Mouse (Mus musculus): ENCODE results near the gene Krt77.

Krt77 gene

DNA sequence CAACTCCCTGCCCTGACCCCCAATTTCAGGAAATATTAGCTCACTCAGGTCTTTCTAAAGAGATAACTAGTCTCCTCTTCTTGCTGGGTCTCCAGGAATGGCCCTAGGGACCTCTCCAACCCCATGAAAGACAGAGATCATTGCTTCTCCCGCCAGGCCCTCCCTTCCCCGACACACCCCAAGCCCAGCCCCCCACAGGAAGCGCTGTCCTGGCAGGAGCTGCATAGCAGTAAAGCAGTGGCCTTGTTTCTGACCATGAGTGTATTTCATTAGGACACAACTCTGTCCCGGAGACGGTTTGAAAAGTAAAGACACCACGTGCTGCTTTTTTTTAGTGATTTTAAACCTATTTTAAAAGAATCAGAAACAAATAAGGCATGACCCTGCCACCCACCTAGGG is 36.4 kb downstream of the Krt77 start:
- DNase-seq (ENCODE audit: low read depth, low spot score): no peak

GRCm38 (mm10) chr15:101829441-101829840 is 40.1 kb downstream of the Krt77 start:
- DNase-seq (ENCODE audit: low read depth, low spot score): no peak

GRCm38 (mm10) chr15:101821786-101822185 is 47.7 kb downstream of the Krt77 start:
- no peak for DNase-seq (ENCODE audit: low read depth, low spot score)

DNA sequence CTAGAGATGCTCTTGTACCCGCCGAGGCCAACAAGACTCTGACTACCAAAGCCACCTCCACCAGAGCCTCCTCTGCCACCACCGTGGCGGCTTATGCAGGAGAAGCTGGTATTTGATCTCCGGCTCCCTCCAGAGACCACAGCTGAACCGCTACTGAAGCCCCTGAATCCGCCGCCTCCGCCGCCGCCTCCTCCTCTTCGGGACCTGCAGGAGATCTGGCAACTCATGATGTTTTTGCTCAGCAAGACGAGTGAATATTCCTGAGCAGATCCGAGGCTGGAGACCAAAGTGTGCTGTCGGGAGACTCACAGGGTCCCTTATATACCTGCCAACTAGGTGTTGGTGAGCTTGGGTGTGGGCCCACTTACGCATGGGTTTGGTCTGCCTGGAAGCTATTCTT is 51.6 kb downstream of the Krt77 start, which contains the start of gene Krt2:
Krt2 (minus strand) TSS at position 295 of the 400 bp plus-strand sequence.
- no peak for DNase-seq (ENCODE audit: low read depth, low spot score)
